Mouse (Mus musculus) layer of hippocampus, adult 2 months (tissue): ENCODE data around the gene Hjurp. TPM values are rescaled to one million over a fixed set of nuclear protein-coding genes. Genes with fewer than 3 reads are reported as not detected.
A peak's percentile ranks its signal among the peaks of the same experiment; 100 is the strongest.

ENCODE experiments used
- DNase-seq, 2 experiments: peaks; one replicate each; pipeline ENCODE4 v3.0.0; 2022; ENCODE audit warnings: low spot score in 2 of 2
- H3K27ac ChIP-seq: fragments of 200-600 bp; 2 replicates; pipeline ENCODE4 v1.8.1; 2022
- H3K4me3 ChIP-seq: fragments of 200-600 bp; 2 replicates; pipeline ENCODE4 v1.8.1; 2022; ENCODE audit warnings: mild to moderate bottlenecking
- CTCF ChIP-seq: fragments of 200-600 bp; conservative IDR thresholded peaks from 2 replicates; pipeline ENCODE4 v1.8.1; 2022; ENCODE audit warnings: antibody characterized with exemption, mild to moderate bottlenecking, moderate library complexity
- total RNA-seq, 2 experiments: library from RNA; stranded (reverse); gene quantifications; 2 replicates each; pipeline ENCODE4 v1.2.3; 2021

Hjurp gene
- total RNA-seq, 2 experiments from 2014 or later = 31.9 to 35.3 TPM

DNA sequence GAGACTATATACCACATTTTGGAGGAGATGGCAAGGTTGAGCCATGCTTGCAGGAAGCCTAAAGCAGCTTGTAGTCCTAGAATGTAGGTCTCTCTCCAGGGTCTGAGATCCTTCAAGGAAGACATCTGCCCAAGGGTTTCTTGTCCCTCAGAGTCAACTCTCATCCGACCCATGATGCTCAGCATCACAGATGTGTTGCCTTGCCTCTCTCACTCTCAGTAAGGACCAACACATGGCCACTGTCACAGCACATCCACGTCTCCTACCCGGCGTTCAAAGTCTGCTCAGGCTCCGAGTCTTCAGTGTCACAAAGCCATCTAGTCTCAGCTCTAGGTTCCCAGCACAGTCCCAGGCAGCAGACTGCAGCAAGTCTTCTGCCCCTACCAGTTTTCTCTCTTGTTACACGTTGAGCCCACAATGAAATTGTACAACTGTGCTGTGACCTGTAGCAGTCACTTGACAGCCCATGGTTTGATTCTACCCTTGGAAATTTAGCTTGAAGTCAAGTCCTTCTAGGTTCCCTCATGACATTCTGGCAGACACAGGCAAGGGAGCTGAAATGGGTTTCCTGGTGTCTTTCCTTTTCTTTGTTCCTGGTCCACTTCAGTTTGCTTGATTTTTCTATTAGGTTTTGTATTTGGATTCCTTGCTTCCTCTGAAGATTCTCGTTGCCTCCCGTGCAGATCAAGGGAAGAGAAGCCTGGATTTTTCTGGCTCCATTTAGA, 27.0 kb upstream of the Hjurp start:
- H3K4me3 ChIP-seq = no peak overlapping the region
- no peak for TF ChIP-seq CTCF
- no peak for DNase-seq
- no peak overlapping the region for H3K27ac ChIP-seq

GRCm38 (mm10) chr1:88303762-88304161, 26.3 kb upstream of the Hjurp start:
- no peak for TF ChIP-seq CTCF
- no peak for DNase-seq
- no peak overlapping the region for H3K27ac ChIP-seq
- H3K4me3 ChIP-seq = no peak overlapping the region

GRCm38 (mm10) chr1:88302057-88302740, 24.8 kb upstream of the Hjurp start:
- no peak overlapping the region for H3K27ac ChIP-seq

GRCm38 (mm10) chr1:88301121-88302014, 23.9 kb upstream of the Hjurp start:
- peak; percentile 80 for TF ChIP-seq CTCF
- no peak overlapping the region for H3K4me3 ChIP-seq
- no peak for DNase-seq
- H3K27ac ChIP-seq = no peak overlapping the region

More at GRCm38 (mm10) chr1:88302057-88302740, 24.8 kb upstream of the Hjurp start:
- TF ChIP-seq CTCF = no peak
- no peak overlapping the region for H3K4me3 ChIP-seq
- no peak for DNase-seq

DNA sequence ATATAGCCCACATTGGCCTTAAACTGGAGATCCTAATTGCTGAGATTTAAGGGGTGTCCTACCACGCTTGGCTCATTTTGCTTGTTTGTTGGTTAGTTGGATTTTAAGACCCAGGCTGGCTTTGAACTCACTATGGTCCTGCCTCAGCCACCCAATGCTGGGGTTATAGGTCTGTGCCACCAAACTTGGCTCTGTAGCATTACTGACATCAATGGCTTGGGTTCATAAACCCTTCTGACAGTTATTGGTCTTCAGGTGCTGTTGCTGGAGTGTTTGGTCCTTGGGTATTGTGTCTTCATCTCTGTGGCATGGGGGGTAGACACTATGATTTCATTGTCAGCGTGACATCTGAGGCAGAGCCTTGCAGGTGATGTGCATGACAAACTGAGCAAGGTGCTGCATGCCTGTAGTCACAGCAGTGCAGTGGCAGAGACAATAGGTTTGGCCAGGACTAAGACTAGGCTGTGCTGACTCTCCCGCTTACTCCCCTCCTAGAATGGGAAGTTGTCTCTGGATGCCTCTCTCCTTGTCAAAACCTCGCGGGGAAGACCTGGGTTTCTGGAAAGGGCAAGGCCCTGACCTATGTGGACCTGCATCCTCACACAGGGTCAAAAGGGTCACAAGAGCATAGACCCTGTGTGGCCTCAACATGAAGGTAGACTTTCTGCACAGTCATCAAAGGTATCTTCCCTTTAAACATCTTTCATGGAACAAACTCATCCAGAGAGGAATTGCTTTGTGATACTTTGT, 23.0 kb upstream of the Hjurp start:
- TF ChIP-seq CTCF = no peak
- H3K4me3 ChIP-seq = no peak overlapping the region
- no peak overlapping the region for H3K27ac ChIP-seq
- no peak for DNase-seq

GRCm38 (mm10) chr1:88299529-88299945, 22.1 kb upstream of the Hjurp start:
- TF ChIP-seq CTCF = no peak
- DNase-seq = no peak
- no peak overlapping the region for H3K4me3 ChIP-seq
- no peak overlapping the region for H3K27ac ChIP-seq

DNA sequence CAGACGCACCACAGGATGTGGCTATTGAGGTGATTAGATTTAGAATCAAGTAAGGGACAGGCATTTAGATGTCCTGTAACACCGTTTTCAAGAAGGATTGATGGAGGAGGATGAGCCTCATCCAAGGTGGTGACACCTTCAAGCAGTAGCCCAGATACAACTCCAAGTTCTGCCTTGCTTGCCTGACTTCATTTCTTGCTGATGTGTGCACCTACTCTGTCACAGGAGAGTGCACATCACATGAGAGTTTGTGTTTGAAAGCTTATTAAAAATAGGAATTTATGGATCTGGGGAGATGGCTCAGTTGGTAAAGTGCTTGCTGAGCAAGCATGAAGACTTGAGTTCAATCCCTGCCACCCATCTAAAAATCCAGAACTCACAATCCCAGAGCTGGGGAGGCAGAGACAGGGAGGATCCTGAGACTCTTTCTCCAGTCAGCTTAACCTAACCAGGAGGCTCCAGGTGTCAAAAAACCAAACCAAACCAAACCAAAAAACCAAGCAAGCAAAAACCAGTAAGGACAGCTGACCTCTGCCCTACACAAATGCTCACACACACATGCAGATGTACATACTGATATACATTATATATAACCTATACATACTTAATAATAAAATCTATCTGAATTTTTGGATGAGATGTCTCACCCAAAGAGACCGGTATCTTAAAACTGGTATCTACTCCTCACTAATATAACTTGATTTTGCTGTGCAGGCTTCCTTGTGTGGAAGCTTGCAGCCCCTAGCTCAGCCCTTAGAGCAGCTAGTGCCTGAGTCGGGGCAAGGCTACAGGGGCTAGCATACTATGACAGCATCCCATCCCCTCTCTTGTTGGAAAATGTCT, 21.5 kb upstream of the Hjurp start:
- no peak for TF ChIP-seq CTCF
- Histone ChIP-seq H3K4me3 (no peak overlapping the region), H3K27ac (no peak overlapping the region)
- DNase-seq = no peak

DNA sequence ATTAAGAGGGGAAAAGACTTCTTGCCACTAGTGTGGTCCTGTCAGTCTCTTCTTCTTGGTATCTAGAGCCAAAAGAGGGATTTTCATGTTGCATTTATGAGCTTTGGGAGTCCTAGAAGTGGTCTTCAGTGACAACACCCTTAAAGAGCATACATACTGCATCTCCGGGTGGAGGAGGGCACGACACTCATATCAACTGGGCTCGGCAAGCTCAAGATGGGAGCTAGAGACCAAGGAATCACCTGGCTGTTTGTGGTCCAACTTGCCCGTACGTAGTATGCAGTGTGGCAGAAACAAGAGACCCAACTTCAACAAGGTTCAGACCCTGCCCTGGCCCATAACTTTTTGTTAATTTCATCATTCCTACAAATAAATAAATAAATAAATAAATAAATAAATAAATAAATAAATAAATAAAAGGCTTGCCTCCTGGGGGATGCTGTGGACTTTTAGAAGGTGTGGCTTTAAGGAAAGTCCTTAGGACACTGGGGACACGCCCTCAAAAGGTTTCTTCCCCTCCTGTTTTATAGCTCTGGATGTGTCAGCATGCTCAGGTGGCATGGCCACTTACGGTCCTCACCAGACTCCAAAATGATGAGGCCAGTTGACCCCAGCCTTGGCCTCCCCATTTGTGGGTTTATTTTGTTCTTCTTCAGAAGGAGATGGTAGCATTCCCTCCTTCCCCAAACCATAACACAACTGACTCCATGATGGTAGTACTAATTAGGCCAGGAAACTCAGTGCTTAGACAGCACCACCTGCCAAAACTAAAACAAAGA, 20.2 kb upstream of the Hjurp start:
- no peak for TF ChIP-seq CTCF
- no peak for DNase-seq
- no peak overlapping the region for H3K27ac ChIP-seq
- H3K4me3 ChIP-seq = no peak overlapping the region

DNA sequence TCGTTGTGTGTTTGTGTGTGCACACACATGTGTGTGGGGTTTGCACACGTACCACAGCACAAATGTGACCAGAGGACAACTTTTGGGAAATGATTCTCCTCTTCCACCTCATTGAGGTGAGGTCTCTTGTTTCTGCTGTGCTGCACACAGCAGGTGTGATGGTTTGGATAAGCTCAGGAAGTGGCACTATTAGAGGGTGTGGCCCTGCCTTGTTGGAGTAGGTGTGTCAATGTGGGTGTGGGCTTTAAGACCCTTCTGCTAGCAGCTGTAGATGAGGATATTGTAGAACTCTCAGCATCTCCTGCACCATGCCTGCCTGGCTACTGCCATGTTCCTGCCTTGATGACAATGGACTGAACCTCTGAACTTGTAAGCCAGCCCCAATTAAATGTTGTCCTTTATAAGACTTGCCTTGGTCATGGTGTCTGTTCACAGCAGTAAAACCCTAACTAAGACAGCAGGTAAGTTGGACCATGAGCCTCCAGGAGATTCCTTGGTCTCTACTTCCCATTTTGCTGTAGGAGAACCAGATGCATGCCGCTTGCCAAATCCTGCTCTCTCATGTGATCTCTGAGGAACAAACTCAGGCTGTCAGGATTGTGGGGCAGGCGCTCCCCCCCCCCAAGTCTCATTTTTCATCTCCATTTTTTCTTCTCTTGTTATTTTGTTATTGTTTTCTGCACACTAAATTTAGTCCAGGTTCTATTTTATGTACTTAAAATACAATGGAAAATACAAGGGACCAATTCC, 18.9 kb upstream of the Hjurp start:
- no peak overlapping the region for H3K4me3 ChIP-seq
- TF ChIP-seq CTCF = no peak
- H3K27ac ChIP-seq = no peak overlapping the region
- no peak for DNase-seq

DNA sequence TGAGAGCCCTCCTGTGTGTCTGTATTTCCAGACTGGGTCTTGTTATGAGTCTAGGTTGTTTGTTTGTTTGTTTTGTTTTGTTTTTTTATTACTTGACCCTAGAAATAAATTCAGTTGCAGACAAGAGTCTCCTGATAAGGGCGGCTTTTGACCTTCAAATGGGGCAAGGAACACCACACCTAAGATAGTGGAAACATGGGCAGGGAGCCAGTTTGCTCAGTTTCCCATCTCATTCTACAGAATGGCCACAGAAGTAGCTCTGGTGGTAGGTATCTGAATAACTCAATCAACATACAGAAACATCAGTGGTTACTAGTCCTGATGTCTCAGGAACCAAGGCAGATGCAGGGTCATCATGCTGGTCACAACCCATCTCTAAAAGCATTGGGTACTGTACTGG, 17.2 kb upstream of the Hjurp start:
- Histone ChIP-seq H3K27ac (no peak overlapping the region), H3K4me3 (no peak overlapping the region)
- DNase-seq = no peak
- no peak for TF ChIP-seq CTCF
